Mouse (Mus musculus) ES-E14 (cell line): ENCODE measurements around the gene Bcl9.

Experiments
- CHD2 ChIP-seq: IDR thresholded peaks from 2 replicates; pipeline ENCODE4 v1.6.1; 2014; ENCODE audit warnings: mild to moderate bottlenecking, low read depth, low read length, inconsistent platforms
- HCFC1 ChIP-seq: IDR thresholded peaks from 2 replicates; pipeline ENCODE4 v1.6.1; 2012; ENCODE audit warnings: low read length, inconsistent platforms, borderline replicate concordance; ENCODE audit not compliant: insufficient read depth
- ZC3H11A ChIP-seq: IDR thresholded peaks from 2 replicates; pipeline ENCODE4 v1.6.1; 2012; ENCODE audit warnings: low read depth, mild to moderate bottlenecking, inconsistent platforms, low read length, borderline replicate concordance
- ZNF384 ChIP-seq: IDR thresholded peaks from 2 replicates; pipeline ENCODE4 v1.6.1; 2012; ENCODE audit warnings: low read depth, low read length, inconsistent platforms

DNA sequence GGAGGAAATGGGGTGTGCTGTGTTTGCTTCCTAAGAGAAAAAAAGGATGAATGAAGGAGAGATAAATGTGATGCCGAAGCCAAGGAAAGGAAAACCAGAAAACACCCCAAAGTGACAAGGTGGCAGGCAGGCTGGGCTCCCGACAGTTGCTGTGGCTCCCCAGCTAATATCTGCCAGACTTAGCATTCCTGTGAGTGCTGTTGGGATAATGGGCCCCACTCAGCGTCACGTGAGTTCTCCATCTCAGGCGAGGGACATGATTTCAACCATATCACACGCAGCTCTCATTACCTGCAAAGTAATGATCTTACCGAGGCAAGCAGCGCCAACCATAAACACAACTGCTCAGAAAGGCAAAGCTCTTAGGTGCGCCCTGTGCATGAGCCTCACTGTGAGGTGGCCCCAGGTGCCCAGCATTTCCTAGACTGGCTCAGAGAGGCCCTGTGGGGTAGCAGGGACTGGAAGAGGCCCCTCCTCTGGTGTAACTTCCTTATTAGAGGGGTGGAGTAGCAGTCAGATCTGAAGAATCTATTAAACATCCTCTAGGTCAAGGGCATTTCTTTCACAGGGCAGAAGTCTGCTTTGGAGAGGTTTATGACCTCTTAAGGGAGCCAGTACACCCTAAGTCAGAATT, 41.9 kb downstream of the Bcl9 start:
- TF ChIP-seq ZNF384 = no peak
- no peak for TF ChIP-seq HCFC1
- no peak for TF ChIP-seq CHD2
- TF ChIP-seq ZC3H11A = no peak
